Mouse (Mus musculus) midbrain, embryonic 11.5 days (tissue): ENCODE results near the gene Gstz1. TPM values are rescaled to one million over a fixed set of nuclear protein-coding genes. Genes with fewer than 3 reads are reported as not detected.

Source experiments
- polyA plus RNA-seq: library from polyadenylated mRNA; unstranded; fragments of >200 nt; fragmentation: Nextera tagmentation; extraction: Ambion mirVana; gene quantifications from 2 replicates; pipeline ENCODE4 v1.2.1, GENCODE M21; 2014

Gene Gstz1
- polyA plus RNA-seq, 1 experiment from 2014 or later: 34.6 TPM

Other genes with a start within 250 kb of the Gstz1 start
- gene Cipc, start 200.1 kb upstream of the Gstz1 start, polyA plus RNA-seq: 37.9 and 38.4 TPM in 2 replicates
- gene Zdhhc22, start 156.7 kb upstream of the Gstz1 start, polyA plus RNA-seq: 0.41 and 0.51 TPM in 2 replicates
- gene Tmem63c, start 125.8 kb upstream of the Gstz1 start, polyA plus RNA-seq: 0.64 and 0.77 TPM in 2 replicates
- gene Ngb, start 44.6 kb upstream of the Gstz1 start, polyA plus RNA-seq: 0.33 and 0.36 TPM in 2 replicates
- gene Pomt2, start 803 bp downstream of the Gstz1 start, polyA plus RNA-seq: 15.7 and 16.1 TPM in 2 replicates
- 1.2 and 1.4 TPM in 2 replicates for gene Samd15, start 52.6 kb downstream of the Gstz1 start, polyA plus RNA-seq
- 4.3 TPM in 2 replicates for gene Tmed8, start 53.3 kb downstream of the Gstz1 start, polyA plus RNA-seq
- gene Noxred1, start 91.6 kb downstream of the Gstz1 start, polyA plus RNA-seq: 0.87 and 1.5 TPM in 2 replicates
- gene Vipas39, start 119.1 kb downstream of the Gstz1 start, polyA plus RNA-seq: 59.6 and 64.5 TPM in 2 replicates
- gene Ahsa1, start 119.3 kb downstream of the Gstz1 start, polyA plus RNA-seq: 215 and 230 TPM in 2 replicates
- gene Ism2, start 152.5 kb downstream of the Gstz1 start, polyA plus RNA-seq: 0.52 and 0.53 TPM in 2 replicates
- gene Sptlc2, start 241.2 kb downstream of the Gstz1 start, polyA plus RNA-seq: 56.1 and 61.8 TPM in 2 replicates